Comparison of ENCODE assay signal across 10 mouse cellular contexts in the genomic region with DNA sequence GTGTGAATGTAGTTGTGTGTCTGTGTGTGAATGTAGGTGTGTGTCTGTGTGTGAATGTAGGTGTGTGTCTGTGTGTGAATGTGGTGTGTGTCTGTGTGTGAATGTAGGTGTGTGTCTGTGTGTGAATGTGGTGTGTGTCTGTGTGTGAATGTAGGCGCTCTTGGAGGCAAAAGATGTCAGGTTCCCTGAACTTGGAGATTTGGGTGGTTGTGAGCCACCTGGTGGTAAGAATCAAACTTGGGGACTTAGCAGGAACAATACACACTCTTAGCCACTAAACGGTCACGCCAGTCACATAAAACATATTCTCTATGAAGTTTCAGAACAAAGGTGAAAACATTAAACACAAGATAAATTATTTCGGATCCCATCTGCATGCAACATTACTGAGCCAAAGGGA. TPM values are rescaled to one million over a fixed set of nuclear protein-coding genes. Genes with fewer than 3 reads are reported as not detected.
DNase-seq lines count a peak whose midpoint lies in the region; ATAC-seq and TF ChIP-seq lines count a peak whose summit lies in the region.
"Had no signal": no experiment of that assay in that cellular context is flagged by ENCODE, and none has a peak within 500 bp of the region (broad histone marks: within the 10 kb centered on the region; RNA-seq: fewer than 3 reads in every experiment).

No protein-coding gene starts in this region.

- H3K27ac ChIP-seq in cerebellum, adult 2 months (ENCODE audit: insufficient read depth, low read length) = no peak overlapping the region
- H3K27ac ChIP-seq in kidney, postnatal 0 days = no peak overlapping the region
- H3K27ac ChIP-seq in CH12.LX (ENCODE audit: insufficient read depth, low read depth) = no peak overlapping the region
- H3K27ac ChIP-seq: lung, embryonic 15.5 days; neural tube, embryonic 12.5 days had no signal

- peak; percentile 50 for TF ChIP-seq RAD21 in CH12.LX (IDR thresholded peaks at IDR 0.05; ENCODE audit: low read depth, low read length)

- no peak overlapping the region for H3K4me3 ChIP-seq in cerebellum, adult 2 months (replicated peaks; ENCODE audit: insufficient read depth, low read depth, low read length)
- no peak overlapping the region for H3K4me3 ChIP-seq in kidney, postnatal 0 days (replicated peaks; ENCODE audit: low read depth, low read length)
- no peak overlapping the region for H3K4me3 ChIP-seq in CH12.LX (replicated peaks in 1 of 3; ENCODE audit: low read depth in 2 of 3, low read length in 2 of 3, poor library complexity in 1 of 3)
- H3K4me3 ChIP-seq: lung, embryonic 15.5 days; neural tube, embryonic 12.5 days had no signal

- no peak for TF ChIP-seq EP300 in CH12.LX (IDR thresholded peaks at IDR 0.05; ENCODE audit: low read length)

- no peaks in the 10 kb centered on the region for H3K9me3 ChIP-seq in kidney, postnatal 0 days (replicated peaks; ENCODE audit: low read length)
- no peaks in the 10 kb centered on the region for H3K9me3 ChIP-seq in CH12.LX (replicated peaks; ENCODE audit: low read length)
- H3K9me3 ChIP-seq: lung, embryonic 15.5 days; neural tube, embryonic 12.5 days had no signal

- H3K27me3 ChIP-seq in cerebellum, adult 2 months (ENCODE audit: control insufficient read depth, insufficient read depth, low read length) = no peaks in the 10 kb centered on the region
- no peaks in the 10 kb centered on the region for H3K27me3 ChIP-seq in kidney, postnatal 0 days (ENCODE audit: insufficient read depth, low read length)
- no peaks in the 10 kb centered on the region for H3K27me3 ChIP-seq in CH12.LX (replicated peaks)
- H3K27me3 ChIP-seq: lung, embryonic 15.5 days; neural tube, embryonic 12.5 days had no signal

- H3K4me1 ChIP-seq in cerebellum, adult 2 months (ENCODE audit: control insufficient read depth, insufficient read depth, low read length) = peaks cover 7% of the 10 kb centered on the region
- H3K4me1 ChIP-seq in kidney, postnatal 0 days (replicated peaks; ENCODE audit: insufficient read depth, low read length) = 0 out of 2 replicates have a peak, but pooled peaks cover 3% of the 10 kb centered on the region
- peaks cover 8 to 53% of the 10 kb centered on the region in 2 experiments; a peak in 3 of 4 replicates for H3K4me1 ChIP-seq in CH12.LX (ENCODE audit: control insufficient read depth in 1 of 2, insufficient read depth in 2 of 2)
- H3K4me1 ChIP-seq: lung, embryonic 15.5 days; neural tube, embryonic 12.5 days had no signal

- no peaks in the 10 kb centered on the region for H3K36me3 ChIP-seq in kidney, postnatal 0 days (ENCODE audit: insufficient read depth, low read length)
- H3K36me3 ChIP-seq in CH12.LX (replicated peaks in 1 of 2; ENCODE audit: control insufficient read depth in 1 of 2, insufficient read depth in 1 of 2, low read length in 1 of 2) = no peaks in the 10 kb centered on the region
- H3K36me3 ChIP-seq: lung, embryonic 15.5 days; neural tube, embryonic 12.5 days had no signal

- TF ChIP-seq POLR2A in cerebellum, adult 2 months (IDR thresholded peaks at IDR 0.05; ENCODE audit: borderline replicate concordance, insufficient read depth, low read length) = no peak
- no peak for TF ChIP-seq POLR2A in CH12.LX (IDR thresholded peaks at IDR 0.05; ENCODE audit: low read depth, low read length)

- H3K79me2 ChIP-seq in CH12.LX (replicated peaks; ENCODE audit: control insufficient read depth, extremely low read depth, insufficient read depth, poor library complexity, severe bottlenecking) = no peaks in the 10 kb centered on the region

- TF ChIP-seq CTCF in cerebellum, adult 2 months (IDR thresholded peaks at IDR 0.05; ENCODE audit: borderline replicate concordance, insufficient read depth, low read depth, low read length) = no peak
- TF ChIP-seq CTCF in kidney, postnatal 0 days (IDR thresholded peaks at IDR 0.05; ENCODE audit: low read depth) = peak; percentile 71
- peak; percentile 16 to 71; a peak in 3 of 4 replicates for TF ChIP-seq CTCF in CH12.LX (conservative IDR thresholded peaks at IDR 0.05 in 1 of 2, IDR thresholded peaks at IDR 0.05 in 1 of 2; ENCODE audit: low read depth in 2 of 2, low read length in 2 of 2)

- dilution Hi-C loops in CH12.LX (cut with MboI; ENCODE audit: extremely low pct_ligation_motif_present, extremely low pct_unique_long_range_greater_than_20kb, low sequenced_read_pairs) = no loop called here

- no peak overlapping the region for H3K4me2 ChIP-seq in kidney, postnatal 0 days (ENCODE audit: low read length)
- no peak overlapping the region for H3K4me2 ChIP-seq in CH12.LX (ENCODE audit: insufficient read depth, low read depth, poor library complexity, severe bottlenecking)
- H3K4me2 ChIP-seq: lung, embryonic 15.5 days; neural tube, embryonic 12.5 days had no signal

- DNase-seq in cerebellum, postnatal 10 days = peak; percentile 36 to 44
- no peak for DNase-seq in cerebellum, adult 2 months
- DNase-seq in kidney, postnatal 0 days (ENCODE audit: low spot score) = peak; percentile 48
- DNase-seq in kidney, adult 11 months = no peak
- peak; percentile 57 for DNase-seq in CH12.LX (ENCODE audit: extremely low read depth)
- peak; percentile 45 for DNase-seq in lung, postnatal 36 days
- DNase-seq in right cerebral cortex, postnatal 10 days (ENCODE audit: low spot score in 2 of 2) = no peak
- no peak for DNase-seq in layer of hippocampus, adult 9-10 months (ENCODE audit: low spot score)

- in situ Hi-C loops in CH12.LX (cut with MboI; ENCODE audit: low pct_ligation_motif_present, low pct_unique_long_range_greater_than_20kb, low sequenced_read_pairs) = loop anchor here (10.0 to 25.0 kb wide), 2 partner anchors 401 to 654 kb away; no protein-coding TSS in a partner anchor

- ATAC-seq in kidney, postnatal 0 days (replicated peaks; ENCODE audit: low FRiP score, low read depth) = no peak

- H3K9ac ChIP-seq in kidney, postnatal 0 days (ENCODE audit: low read depth, low read length) = no peak overlapping the region
- H3K9ac ChIP-seq in CH12.LX (ENCODE audit: insufficient read depth, low read depth) = no peak overlapping the region
- H3K9ac ChIP-seq: lung, embryonic 15.5 days; neural tube, embryonic 12.5 days had no signal

- 62% methylated on average over 4 of the region's 4 CpGs for WGBS in cerebellum, adult 2 months
- WGBS in kidney, postnatal 0 days = 57% methylated on average over 4 of the region's 4 CpGs

TF ChIP-seq in CH12.LX, 34 proteins besides CTCF, POLR2A, EP300 and RAD21:
- TF ChIP-seq BHLHE40 (IDR thresholded peaks at IDR 0.05; ENCODE audit: low read depth, low read length) = no peak
- no peak for TF ChIP-seq MAZ (IDR thresholded peaks at IDR 0.05; ENCODE audit: low read depth, low read length)
- TF ChIP-seq ZKSCAN1 (IDR thresholded peaks at IDR 0.05; ENCODE audit: borderline replicate concordance, low read depth, low read length) = no peak
- no peak for TF ChIP-seq UBTF (IDR thresholded peaks at IDR 0.05; ENCODE audit: low read depth, low read length)
- TF ChIP-seq SMC3 (IDR thresholded peaks at IDR 0.05; ENCODE audit: low read depth, low read length) = peak; percentile 75
- no peak for TF ChIP-seq ZMIZ1 (IDR thresholded peaks at IDR 0.05; ENCODE audit: low read depth, low read length)
- no peak for TF ChIP-seq POLR2AphosphoS2 (IDR thresholded peaks at IDR 0.05; ENCODE audit: low read depth, low read length)
- TF ChIP-seq KAT2A (IDR thresholded peaks at IDR 0.05; ENCODE audit: insufficient replicate concordance, low read length) = no peak

RNA-seq across cellular contexts. Expression of gene Ica1, which starts 39.9 kb away (rescaled TPM):
- polyA plus RNA-seq in cerebellum, adult 2 months (2012; rRNA removed) = 36.1 and 37.8 TPM in 2 replicates
- 27.8 and 30.1 TPM in 2 replicates for polyA plus RNA-seq in kidney, postnatal 0 days (2015; fragmentation: Nextera tagmentation; extraction: Ambion mirVana)
- total RNA-seq in CH12.LX (2012; rRNA removed) (0.29 and 0.59 TPM in 2 replicates), CH12.LX (2014; rRNA removed) (0.14 TPM in 1 of 2 replicates, not detected in the other)
- 0.56 TPM in 1 of 2 replicates, not detected in the other for polyA plus RNA-seq in CH12.LX (2012; ENCODE audit: insufficient read length, low read depth)

Comparison
In these comparisons a context has a peak if more than half of its experiments do, and no peak if none do; other contexts are left out.
1. DNase-seq: peak in cerebellum, postnatal 10 days (2 of 2), kidney, postnatal 0 days (single experiment), CH12.LX (single experiment) and lung, postnatal 36 days (single experiment); none in cerebellum, adult 2 months (0 of 2), kidney, adult 11 months (single experiment), right cerebral cortex, postnatal 10 days (0 of 2) and layer of hippocampus, adult 9-10 months (single experiment).
2. RNA of gene Ica1, which starts 39.9 kb away (polyA plus RNA-seq): 36.1 to 37.8 TPM in cerebellum, adult 2 months and 27.8 to 30.1 TPM in kidney, postnatal 0 days; 0.56 TPM in CH12.LX; every median in the first group is over 10 times any median in the second.